Mouse (Mus musculus) layer of hippocampus, adult 9-11 months (tissue): ENCODE data around the gene Med11.
"Not testable (repeated sequence)": the region's sequence is repeated elsewhere in the genome, so short reads cannot be mapped to it uniquely, and the experiment has no call there.

ENCODE experiments used
- DNase-seq: peaks from one replicate; pipeline ENCODE4 v3.0.0; 2022

Med11 gene

DNA sequence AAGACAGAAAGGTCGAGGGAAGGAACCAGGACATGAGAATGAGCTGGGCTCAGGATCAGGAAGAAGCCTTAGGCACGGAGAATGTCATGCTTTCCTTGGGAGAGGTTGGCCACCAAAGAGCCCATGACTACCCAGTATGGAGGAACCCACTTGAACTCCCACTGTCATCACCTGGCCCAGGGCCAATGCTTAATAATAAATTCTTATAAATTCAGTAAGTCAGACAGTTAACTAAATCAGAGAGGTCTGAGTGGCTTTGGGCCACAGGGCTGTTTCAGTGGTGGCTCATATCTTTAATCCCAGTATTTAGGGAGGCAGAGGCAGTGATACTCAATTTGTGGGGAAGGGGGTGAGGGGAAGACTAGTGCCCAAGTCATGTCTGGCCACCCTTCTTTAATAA is 793 bp upstream of the Med11 start:
- no peak for DNase-seq

DNA sequence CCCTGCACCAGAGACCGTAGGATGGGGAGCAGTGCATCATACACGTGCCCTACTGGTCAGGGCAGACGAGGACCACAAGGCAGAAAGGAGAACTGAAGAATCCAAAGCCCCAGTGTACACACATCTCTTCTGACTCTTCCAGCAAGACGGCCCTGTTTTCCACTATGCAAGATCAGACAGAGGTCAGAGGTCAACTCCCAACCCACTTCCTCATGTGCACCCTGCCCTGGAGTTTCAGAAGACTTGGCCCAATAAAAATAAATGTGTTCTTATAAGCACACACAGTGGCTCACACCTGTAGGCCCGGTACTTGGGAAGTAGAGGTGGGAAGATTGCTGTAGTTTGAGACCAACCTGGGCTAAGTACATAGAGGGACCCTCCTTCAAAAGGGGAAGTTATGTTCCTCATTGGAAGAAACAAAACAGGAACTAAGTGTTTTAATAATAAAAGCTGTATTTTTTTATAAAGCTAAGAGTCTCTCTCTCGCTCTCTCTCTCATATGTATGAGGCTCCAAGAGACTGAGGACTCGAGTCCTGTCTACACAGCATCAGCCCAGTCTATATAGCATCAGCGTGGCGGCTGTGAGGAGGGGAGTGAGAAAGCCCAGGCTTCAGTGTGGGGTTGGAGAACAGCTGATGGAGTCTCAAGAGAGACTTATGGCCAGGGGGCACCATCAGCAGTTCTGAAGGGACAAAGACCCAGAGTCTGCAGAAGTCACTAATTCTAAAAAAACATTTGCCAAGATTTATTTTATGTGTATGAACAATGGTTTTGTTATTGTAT is 1.7 kb downstream of the Med11 start:
- DNase-seq, result no peak

DNA sequence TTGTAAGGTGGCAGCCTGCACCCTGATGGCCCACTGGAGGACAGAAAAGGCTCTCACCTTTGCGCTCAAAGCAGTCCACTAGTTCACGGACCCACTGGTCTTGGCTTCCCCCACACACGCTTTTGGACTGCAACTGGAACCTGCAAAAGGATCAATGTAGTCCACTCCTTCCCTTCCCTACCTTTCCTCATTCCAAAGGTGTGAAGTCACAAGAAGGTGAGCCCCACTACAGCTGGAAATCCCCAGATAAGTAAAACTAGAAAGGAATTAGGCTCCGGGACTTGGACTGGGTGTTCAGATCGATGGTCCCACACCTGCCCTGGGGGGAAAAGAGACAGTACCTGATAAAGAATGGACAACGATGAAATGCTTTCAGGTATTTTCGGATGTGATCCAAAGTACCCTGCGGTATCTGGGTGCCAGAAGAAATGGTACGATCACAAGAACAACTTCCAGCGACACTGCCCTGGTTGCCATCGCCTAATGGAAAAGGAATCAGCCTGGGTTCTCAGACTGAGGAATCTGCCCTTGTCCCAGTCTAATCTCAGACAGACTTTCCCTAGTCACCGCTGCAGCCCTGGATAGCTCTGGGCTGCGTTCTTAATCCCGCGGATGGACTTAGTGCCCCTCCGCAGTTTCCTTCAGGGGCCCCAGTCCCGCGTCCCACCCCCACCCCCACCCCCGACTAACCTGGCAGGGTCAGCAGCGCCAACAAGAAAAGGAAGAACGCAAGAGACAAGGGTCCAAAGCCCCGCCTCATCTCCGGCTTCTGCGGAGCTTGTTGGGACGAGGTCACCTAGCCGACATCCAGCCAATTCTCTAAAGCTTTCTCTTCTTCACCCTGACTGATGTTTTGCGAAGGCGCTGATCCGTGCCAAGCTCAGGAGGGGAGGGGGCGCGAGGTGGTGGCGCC is 7.2 kb downstream of the Med11 start, which contains the start of gene Zmynd15:
TSS of gene Zmynd15 (plus strand) at position 746 of the 913 bp plus-strand sequence.
- DNase-seq, result no peak

DNA sequence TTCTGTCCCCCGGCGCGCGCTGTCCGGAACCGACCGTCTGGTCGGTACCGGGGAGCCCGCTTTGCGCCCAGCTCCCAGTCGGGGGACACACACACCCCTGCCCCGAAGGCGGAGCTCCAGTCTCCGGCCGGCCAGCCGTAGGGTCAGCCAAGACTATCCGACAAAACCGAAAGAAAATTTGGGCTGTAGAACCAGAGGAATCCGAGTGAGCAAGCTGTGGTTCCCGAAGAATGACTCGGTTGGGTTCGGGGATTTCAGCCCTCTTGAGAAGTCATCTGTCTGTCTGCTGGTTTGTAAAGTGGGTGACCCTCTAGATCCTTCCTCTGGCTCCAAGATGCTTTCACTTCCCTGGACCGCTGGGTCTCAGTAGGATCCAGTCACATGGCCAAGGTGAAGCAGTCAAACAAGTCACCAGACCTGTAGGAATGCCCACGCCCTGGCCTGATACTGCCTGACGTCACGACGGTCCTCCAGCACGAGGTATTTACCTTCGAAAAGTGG is 7.9 kb downstream of the Med11 start, which contains the start of gene Cxcl16:
TSS of gene Cxcl16 (minus strand) at position 384 of the 501 bp plus-strand sequence.
- DNase-seq, result no peak

DNA sequence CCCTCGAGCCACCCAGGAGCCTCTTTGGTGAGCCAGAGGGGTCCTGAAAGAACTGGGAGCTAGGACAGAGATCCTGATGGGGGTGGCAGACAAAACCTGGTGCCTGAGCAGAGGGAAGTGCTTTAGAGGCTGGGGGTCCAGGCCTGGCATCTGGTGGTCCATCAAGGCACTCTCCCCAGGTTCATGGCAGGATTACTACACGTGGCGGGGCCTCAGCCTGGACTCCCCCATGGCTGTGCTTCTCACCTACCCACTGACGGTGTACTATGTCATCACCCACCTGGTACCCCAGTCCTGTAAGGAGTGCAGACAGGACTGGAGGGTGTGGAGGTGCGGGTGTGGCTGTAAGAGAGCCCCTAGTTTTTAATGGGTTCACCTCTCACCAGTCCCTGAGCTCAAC is 12.3 kb downstream of the Med11 start:
- no peak for DNase-seq

DNA sequence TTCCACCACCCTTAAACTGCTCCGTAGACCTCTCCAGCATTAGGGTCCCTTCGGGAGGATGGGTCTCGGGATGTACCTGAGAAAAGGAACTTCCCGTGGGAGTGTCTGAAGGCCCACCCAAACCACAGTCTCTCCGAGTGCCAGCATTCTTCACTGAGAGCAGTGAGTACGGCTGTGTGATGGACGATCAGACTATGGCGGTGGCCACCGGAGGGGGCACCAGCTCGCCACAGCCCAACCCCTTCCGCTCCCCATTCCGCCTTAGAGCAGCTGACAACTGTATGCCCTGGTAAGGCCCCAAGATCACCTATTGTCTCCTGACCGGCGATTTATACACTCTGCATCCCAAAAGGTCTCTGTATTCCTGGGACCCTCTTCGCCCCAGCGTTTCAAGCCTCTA is 13.5 kb downstream of the Med11 start:
- no peak for DNase-seq

DNA sequence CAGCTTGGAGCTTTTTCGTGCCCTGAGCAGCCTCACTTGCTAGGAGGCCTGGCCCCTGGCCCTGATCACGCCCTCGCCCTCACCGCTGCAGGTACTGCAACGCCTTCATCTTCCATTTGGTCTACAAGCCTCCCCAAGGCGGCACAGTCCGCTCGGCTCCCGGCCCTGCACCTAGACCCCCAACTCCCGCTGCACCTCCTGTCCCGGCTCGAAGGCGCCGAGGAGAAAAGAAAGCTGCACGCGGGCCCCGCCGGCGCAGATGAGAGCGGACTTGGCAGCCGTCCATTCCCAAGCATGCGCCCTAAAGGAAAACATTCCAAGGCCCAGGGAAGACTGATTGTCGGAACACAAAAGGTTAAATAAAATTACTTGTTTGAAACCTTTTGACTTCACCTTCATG is 14.1 kb downstream of the Med11 start:
- DNase-seq, result no peak

DNA sequence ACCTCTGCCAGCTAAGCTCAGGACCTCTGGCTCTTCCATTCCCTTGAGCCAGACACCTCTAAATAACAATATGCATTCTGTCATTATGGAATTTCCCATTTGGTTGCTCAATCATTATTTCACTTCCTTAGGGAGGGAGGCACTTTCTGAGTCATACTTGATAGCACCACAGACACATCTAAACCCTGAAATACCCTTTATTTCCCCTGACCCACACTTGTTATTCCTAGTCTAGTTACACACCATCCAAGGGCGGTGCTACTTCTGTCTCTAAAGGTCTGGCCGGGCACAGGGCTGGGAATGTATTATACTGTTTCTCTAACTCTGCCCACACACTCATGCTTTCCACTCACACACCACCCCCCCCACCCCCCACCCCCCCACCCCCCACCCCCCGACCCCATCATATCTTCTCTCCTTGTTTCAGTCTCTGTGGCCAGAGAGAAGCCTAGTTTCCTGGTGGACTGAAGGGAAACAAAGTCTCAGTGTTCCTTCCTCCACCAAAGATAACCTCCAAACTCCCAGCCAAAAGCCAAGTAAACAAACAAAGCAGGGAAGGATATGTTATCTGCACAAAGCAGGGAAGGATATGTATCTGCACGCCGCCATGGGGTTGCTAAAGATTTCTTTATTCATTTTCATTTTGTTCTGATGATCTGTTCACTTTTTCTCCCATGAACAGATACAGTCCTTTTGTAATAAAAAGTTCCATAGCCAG is 16.3 kb downstream of the Med11 start:
- DNase-seq, result no peak

DNA sequence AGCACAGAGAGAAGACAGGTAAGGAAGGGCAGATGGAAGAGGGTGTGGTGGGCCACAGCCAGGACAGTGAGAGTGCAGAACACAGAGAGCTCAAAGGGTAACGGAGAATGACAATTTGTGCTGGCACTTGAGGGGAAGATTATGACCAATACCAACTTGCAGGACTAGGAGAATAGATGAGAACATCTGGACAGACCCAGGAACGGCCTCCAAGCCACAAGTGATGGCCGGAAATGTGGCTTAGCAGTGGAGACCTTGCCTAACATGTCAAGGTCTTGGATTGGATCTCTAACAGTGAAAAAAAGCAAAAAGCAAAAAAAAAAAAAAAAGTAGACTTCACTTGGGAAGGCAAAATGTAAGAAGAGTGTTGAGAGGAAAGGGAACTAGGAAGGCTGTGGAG is 18.0 kb downstream of the Med11 start:
- DNase-seq, result no peak

DNA sequence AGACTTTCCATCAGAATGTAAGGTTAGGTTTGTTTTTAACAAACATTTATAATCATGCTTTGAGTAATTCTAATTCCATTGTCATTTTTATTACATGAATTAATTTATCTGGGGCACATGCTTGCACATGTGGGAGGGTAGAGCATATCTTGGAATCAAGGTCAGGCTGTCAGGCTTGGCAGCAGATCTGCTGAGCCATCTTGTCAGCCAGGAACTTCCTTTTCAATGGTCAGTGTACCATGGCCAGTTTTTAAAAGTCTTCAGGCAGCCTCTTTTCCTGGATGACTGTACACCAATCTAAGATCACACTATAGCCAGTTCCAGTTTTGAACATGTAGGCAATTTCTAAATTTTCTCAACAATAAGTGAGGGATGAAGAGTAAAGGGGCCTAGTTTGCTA is 21.0 kb downstream of the Med11 start:
- no peak for DNase-seq

DNA sequence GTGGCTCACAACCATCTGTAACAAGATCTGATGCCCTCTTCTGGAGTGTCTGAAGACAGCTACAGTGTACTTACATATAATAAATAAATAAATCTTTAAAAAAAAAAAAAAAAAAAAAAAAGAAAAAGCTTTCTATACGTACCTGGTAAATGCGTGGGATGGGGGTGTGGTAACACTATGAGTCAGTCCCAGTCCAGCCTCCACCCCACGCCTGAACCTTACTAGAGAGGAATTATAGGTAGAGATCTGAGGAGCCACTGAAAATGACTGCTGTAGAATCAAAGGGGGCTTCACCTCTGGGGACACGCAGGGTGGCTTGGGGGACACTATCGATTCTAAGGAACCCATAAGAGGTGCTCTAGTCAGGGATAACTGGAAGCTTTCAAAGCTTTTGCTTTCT is 21.6 kb downstream of the Med11 start:
- DNase-seq, result not testable (repeated sequence)

DNA sequence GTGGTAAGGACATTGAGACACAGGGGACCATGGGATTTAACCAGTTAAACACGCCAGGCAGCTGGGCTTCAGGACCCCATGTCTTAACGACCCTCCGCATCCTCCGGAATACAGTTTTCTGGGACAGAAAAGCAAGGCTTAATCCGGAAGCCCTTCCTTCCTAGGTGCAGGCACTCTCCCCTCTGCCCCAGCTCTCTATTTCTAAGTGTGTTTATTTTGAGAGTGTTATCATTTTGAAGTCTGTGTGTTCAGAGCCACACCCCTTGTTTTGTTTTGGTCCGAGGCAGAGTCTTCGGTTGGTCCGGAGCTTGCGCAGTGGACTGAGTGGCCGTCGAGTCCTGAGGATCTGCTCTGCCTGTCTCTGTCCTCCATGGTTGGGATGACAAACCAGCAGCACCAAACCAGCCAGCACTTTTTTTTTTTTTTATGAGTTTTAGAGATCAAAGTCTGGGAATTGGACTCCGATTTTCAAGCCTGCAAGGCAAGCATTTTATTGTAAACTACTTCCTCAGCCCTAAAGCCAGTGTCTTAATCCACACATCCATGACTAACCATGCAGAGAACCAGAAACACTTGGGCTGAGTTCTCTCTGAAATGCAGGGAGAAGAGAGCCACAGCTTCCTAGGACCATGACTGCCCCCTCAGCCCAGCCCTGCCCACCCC is 23.3 kb downstream of the Med11 start:
- no peak for DNase-seq

DNA sequence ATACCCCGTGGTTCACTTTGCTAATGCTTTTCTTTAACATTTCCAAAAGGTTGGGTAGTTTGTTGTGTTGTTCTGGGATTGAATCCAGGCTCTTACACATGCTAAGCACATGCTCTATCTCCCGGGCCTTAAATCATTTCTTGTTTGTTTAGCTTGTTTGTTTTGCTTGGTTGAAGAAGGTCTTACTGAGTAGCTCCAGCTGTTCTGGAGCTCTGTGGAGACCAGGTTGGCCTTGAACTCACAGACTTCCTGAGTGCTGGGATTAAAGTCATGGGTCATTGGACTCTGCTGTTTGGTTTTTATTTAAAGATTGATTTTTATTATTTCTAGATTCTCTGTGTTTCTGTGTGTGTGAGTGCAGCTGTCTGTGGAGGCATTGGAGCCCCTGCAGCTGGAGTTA is 33.8 kb downstream of the Med11 start:
- no peak for DNase-seq

DNA sequence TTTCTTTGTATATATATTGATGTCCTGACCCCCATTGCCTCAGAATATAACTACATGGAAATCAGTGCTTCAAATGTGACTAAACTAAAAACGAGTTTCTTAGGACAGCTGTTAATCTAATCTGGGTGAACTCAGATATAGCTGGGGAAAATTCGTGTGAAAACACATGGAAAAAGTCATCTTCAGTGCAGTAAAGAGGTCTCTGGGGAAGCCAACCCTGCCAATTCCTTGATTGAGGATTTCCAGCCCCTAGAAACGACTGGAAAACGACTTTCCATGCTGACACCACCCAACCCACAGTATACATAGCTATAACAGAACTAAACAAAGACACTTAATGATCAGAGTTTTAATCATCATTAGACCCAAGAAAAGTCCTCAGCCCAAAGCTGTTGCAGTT is 36.1 kb downstream of the Med11 start:
- no peak for DNase-seq

DNA sequence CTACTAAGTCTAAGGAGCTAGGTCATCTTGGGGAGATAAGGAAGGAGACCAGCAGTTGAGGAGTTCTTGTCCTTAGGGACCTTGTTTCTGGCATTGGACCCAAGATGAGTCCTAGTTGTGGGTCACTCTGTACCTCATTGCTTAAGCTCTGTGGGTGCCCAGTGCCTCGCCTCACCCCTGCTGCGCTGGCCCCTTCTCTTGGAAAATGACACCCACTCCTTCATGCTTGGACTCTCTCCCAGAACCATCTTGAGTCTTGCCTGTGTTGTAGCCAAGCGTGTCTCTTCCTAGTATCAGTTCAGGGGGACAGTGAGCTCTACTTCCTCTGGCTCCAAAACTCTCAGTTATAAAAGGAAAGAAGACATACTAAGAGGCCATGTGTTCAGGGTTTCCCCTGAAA is 37.4 kb downstream of the Med11 start:
- DNase-seq, result peak; percentile 53

DNA sequence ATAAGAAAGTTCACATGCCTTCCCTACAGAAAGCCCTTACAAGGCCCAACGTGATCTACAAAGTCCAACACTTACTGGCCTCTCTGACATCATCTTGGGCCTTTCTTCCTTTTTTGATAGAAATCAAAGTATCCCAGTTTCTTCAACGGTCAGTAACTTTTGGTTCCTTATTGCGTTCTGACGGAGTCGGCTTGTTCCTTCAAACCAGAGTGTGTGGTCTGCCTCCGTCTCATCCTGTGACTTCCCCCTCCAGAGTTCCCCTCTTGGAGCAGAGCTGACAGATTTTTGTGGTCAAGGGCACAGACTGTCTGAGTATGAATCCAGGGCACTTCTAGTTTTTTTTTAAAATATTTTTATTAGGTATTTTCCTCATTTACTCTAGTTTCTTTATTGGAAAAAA is 38.0 kb downstream of the Med11 start:
- peak; percentile 74 for DNase-seq

DNA sequence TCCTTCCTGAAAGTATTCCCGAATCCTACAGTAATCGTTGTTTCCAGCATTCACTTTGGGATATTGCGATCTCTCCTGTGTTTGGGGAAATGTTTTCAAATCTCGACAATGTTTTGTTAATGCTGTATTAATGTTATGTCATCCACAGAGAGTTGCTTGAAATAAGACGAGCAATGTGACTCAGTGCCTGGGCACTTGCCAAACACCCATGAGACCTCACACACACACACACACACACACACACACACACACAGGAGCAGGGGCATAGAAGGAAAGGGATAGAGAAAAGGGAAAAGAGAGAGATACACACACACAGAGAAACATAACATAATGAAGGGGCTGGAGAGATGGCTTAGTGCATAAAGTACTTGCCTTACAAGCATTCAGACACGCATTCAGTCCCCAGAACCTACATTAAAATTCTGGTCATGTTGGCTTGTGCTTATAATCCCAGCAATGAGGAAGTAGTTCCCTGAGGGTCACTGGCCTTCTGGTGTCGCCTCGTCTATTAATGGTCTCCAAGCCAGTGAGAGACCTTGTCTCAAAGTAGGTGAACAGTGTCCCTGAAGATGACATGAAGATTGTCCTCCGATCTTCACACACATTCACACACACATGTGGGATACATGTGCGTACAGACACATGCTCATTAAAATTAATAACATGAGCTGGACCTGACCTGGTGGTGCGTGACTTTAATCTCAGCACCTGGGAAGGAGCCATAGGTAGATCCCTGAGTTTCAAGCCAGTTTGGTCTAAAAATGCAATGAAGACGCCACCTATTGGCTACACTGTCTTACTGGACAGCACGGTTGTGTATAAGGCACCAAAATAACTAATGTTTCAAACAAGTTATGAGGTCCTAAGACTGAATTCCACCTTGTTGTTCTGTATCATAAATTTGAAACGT is 48.1 kb downstream of the Med11 start:
- no peak for DNase-seq

DNA sequence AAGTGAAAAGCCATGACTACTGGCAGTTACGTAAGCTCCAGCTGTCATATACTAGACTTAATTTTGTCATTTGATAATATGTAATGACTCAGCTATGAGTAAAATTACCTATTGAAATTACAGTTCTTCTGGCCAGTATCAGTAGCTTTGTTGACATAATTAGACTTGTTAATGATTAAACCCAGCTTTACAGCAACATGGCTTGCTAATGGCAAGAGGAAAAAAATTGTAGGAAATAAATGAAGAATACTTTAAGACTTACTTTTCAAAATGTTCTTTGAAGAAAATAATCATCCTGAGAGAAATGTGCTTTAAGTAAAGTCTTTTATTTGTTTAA is 48.7 kb downstream of the Med11 start:
- no peak for DNase-seq

DNA sequence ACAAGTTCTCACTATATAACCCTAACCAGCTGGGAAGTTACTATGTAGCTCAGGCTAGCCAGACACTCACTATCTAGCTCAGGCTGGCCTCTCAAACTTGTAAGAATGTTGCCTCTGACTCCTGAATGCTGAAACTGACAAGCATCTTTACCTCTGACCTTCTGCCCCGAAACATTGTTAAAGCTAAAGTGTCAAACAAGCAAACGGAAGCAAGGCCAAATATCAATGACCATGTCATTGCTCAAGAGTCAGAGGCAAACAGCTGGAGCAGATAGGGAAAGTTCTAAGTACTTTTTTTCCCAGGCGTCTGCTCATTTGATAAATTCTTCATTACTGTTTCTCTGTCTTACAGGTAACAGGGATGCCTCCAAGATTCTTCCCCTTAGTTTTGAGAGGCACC is 50.3 kb downstream of the Med11 start:
- no peak for DNase-seq
